Mouse (Mus musculus): ENCODE data around the gene Celf6. TPM values are rescaled to one million over a fixed set of nuclear protein-coding genes. Genes with fewer than 3 reads are reported as not detected.

The Celf6 gene
- total and polyA plus RNA-seq, 3 experiments: not detected

GRCm38 (mm10) chr9:59551620-59552031 lies 26.1 kb upstream of the Celf6 start:
- TF ChIP-seq ZNF384 (IDR thresholded peaks at IDR 0.05; ENCODE audit: low read depth, low read length) (no peak), POLR2A (IDR thresholded peaks at IDR 0.05; ENCODE audit: low read depth, low read length) (no peak), EP300 (IDR thresholded peaks at IDR 0.05; ENCODE audit: low read length) (no peak), SMC3 (IDR thresholded peaks at IDR 0.05; ENCODE audit: low read depth, low read length) (no peak), UBTF (IDR thresholded peaks at IDR 0.05; ENCODE audit: low read depth, low read length) (no peak), MXI1 (IDR thresholded peaks at IDR 0.05; ENCODE audit: low read depth, low read length) (no peak), BHLHE40 (IDR thresholded peaks at IDR 0.05; ENCODE audit: low read depth, low read length) (no peak), MEF2A (IDR thresholded peaks at IDR 0.05; ENCODE audit: borderline replicate concordance, low read depth, low read length) (no peak), ETS1 (conservative IDR thresholded peaks at IDR 0.05; ENCODE audit: low read depth, low read length) (no peak)
- Histone ChIP-seq H3K4me2 (ENCODE audit: insufficient read depth, low read depth, poor library complexity, severe bottlenecking) (no peak overlapping the region), H3K27ac (ENCODE audit: insufficient read depth, low read depth) (no peak overlapping the region), H3K27me3 (replicated peaks) (no peaks in the 10 kb centered on the region), H3K4me1 (ENCODE audit: control insufficient read depth in 1 of 2, insufficient read depth in 2 of 2) (peaks cover 0 to 32% of the 10 kb centered on the region in 2 experiments; a peak in 3 of 4 replicates), H3K4me3 (replicated peaks in 1 of 3; ENCODE audit: low read depth in 2 of 3, low read length in 2 of 3, poor library complexity in 1 of 3) (no peak overlapping the region), H3K9me3 (replicated peaks; ENCODE audit: low read length) (no peaks in the 10 kb centered on the region), H3K79me2 (replicated peaks; ENCODE audit: control insufficient read depth, extremely low read depth, insufficient read depth, poor library complexity, severe bottlenecking) (peaks cover 4% of the 10 kb centered on the region; the same call in 1 of the 2 replicates), H3K9ac (ENCODE audit: insufficient read depth, low read depth) (no peak overlapping the region), H3K36me3 (replicated peaks in 1 of 2; ENCODE audit: control insufficient read depth in 1 of 2, insufficient read depth in 1 of 2, low read length in 1 of 2) (peaks cover 30 to 74% of the 10 kb centered on the region in 2 experiments)
- in situ Hi-C loops (cut with MboI; ENCODE audit: low pct_ligation_motif_present, low pct_unique_long_range_greater_than_20kb, low sequenced_read_pairs) (no loop called here), dilution Hi-C loops (cut with MboI; ENCODE audit: extremely low pct_ligation_motif_present, extremely low pct_unique_long_range_greater_than_20kb, low sequenced_read_pairs) (no loop called here)
- DNase-seq (ENCODE audit: extremely low read depth): no peak

GRCm38 (mm10) chr9:59552610-59553009 lies 25.1 kb upstream of the Celf6 start:
- in situ Hi-C loops (cut with MboI; ENCODE audit: low pct_ligation_motif_present, low pct_unique_long_range_greater_than_20kb, low sequenced_read_pairs) (no loop called here), dilution Hi-C loops (cut with MboI; ENCODE audit: extremely low pct_ligation_motif_present, extremely low pct_unique_long_range_greater_than_20kb, low sequenced_read_pairs) (no loop called here)
- H3K9ac ChIP-seq (ENCODE audit: insufficient read depth, low read depth): no peak overlapping the region
- no peaks in the 10 kb centered on the region for H3K79me2 ChIP-seq (replicated peaks; ENCODE audit: control insufficient read depth, extremely low read depth, insufficient read depth, poor library complexity, severe bottlenecking)
- H3K4me3 ChIP-seq (replicated peaks in 1 of 3; ENCODE audit: low read depth in 2 of 3, low read length in 2 of 3, poor library complexity in 1 of 3): no peak overlapping the region
- no peak overlapping the region for H3K27ac ChIP-seq (ENCODE audit: insufficient read depth, low read depth)
- peaks cover 34 to 75% of the 10 kb centered on the region in 2 experiments for H3K36me3 ChIP-seq (replicated peaks in 1 of 2; ENCODE audit: control insufficient read depth in 1 of 2, insufficient read depth in 1 of 2, low read length in 1 of 2)
- no peak overlapping the region for H3K4me2 ChIP-seq (ENCODE audit: insufficient read depth, low read depth, poor library complexity, severe bottlenecking)
- TF ChIP-seq CHD1 (IDR thresholded peaks at IDR 0.05; ENCODE audit: low read depth, low read length) (no peak), MYC (IDR thresholded peaks at IDR 0.05; ENCODE audit: low read depth, low read length) (no peak), KAT2A (IDR thresholded peaks at IDR 0.05; ENCODE audit: insufficient replicate concordance, low read length) (no peak), GABPA (IDR thresholded peaks at IDR 0.05; ENCODE audit: insufficient replicate concordance, low read depth, low read length) (no peak), MAX (IDR thresholded peaks at IDR 0.05; ENCODE audit: low read length) (no peak), MEF2A (IDR thresholded peaks at IDR 0.05; ENCODE audit: borderline replicate concordance, low read depth, low read length) (no peak), JUN (IDR thresholded peaks at IDR 0.05; ENCODE audit: insufficient read depth, low read depth, low read length) (no peak), ETS1 (conservative IDR thresholded peaks at IDR 0.05; ENCODE audit: low read depth, low read length) (no peak), ELF1 (IDR thresholded peaks at IDR 0.05; ENCODE audit: low read depth, low read length) (no peak), ZMIZ1 (IDR thresholded peaks at IDR 0.05; ENCODE audit: low read depth, low read length) (no peak), UBTF (IDR thresholded peaks at IDR 0.05; ENCODE audit: low read depth, low read length) (no peak), PAX5 (IDR thresholded peaks at IDR 0.05; ENCODE audit: low read length) (no peak), POLR2A (IDR thresholded peaks at IDR 0.05; ENCODE audit: low read depth, low read length) (no peak), POLR2AphosphoS2 (IDR thresholded peaks at IDR 0.05; ENCODE audit: low read depth, low read length) (no peak), ZKSCAN1 (IDR thresholded peaks at IDR 0.05; ENCODE audit: borderline replicate concordance, low read depth, low read length) (no peak), MAFK (IDR thresholded peaks at IDR 0.05; ENCODE audit: insufficient replicate concordance, low read length) (no peak), CHD2 (IDR thresholded peaks at IDR 0.05; ENCODE audit: low read length) (no peak)
- H3K9me3 ChIP-seq (replicated peaks; ENCODE audit: low read length): no peaks in the 10 kb centered on the region
- DNase-seq (ENCODE audit: extremely low read depth): no peak
- H3K27me3 ChIP-seq (replicated peaks): no peaks in the 10 kb centered on the region
- peaks cover 0 to 26% of the 10 kb centered on the region in 2 experiments; a peak in 3 of 4 replicates for H3K4me1 ChIP-seq (ENCODE audit: control insufficient read depth in 1 of 2, insufficient read depth in 2 of 2)

All from CH12.LX (cell line).